Mouse (Mus musculus) stomach, embryonic 15.5 days (tissue): ENCODE measurements at regions not wholly inside any gene's neighbourhood (a gene's known extent, or its start where the extent isn't known, plus 50 kb on each side); places are given as distances from the start of the nearest gene placed in this dataset.

ENCODE experiments used
- ATAC-seq: fragments of 200-750 bp; cut with Nextera tagmentation; 2 replicates; pipeline ENCODE4 v1.8.0; 2017; ENCODE audit warnings: low read depth, moderate number of reproducible peaks, moderate TSS enrichment; ENCODE audit not compliant: insufficient read depth, low FRiP score
- H3K27ac ChIP-seq: fragments of 300-500 bp; sonication (generic); 2 replicates; pipeline ENCODE4 v1.5.1; 2015; ENCODE audit warnings: mild to moderate bottlenecking, inconsistent platforms
- H3K27me3 ChIP-seq: fragments of 300-500 bp; sonication (generic); replicated peaks from 2 replicates; pipeline ENCODE4 v1.6.1; 2015; ENCODE audit warnings: inconsistent platforms
- H3K36me3 ChIP-seq: fragments of 300-500 bp; sonication (generic); 2 replicates; pipeline ENCODE4 v1.6.1; 2015; ENCODE audit warnings: inconsistent platforms
- H3K4me1 ChIP-seq: fragments of 300-500 bp; sonication (generic); 2 replicates; pipeline ENCODE4 v1.6.1; 2015; ENCODE audit warnings: inconsistent platforms
- H3K4me2 ChIP-seq: fragments of 300-500 bp; sonication (generic); 2 replicates; pipeline ENCODE4 v1.6.1; 2015; ENCODE audit warnings: mild to moderate bottlenecking, inconsistent platforms
- H3K4me3 ChIP-seq: fragments of 300-500 bp; sonication (generic); replicated peaks from 2 replicates; pipeline ENCODE4 v1.5.1; 2015; ENCODE audit warnings: inconsistent platforms
- H3K9ac ChIP-seq: fragments of 300-500 bp; sonication (generic); 2 replicates; pipeline ENCODE4 v1.6.1; 2015; ENCODE audit warnings: inconsistent platforms
- H3K9me3 ChIP-seq: fragments of 300-500 bp; sonication (generic); 2 replicates; pipeline ENCODE4 v1.6.1; 2016; ENCODE audit warnings: inconsistent platforms
- WGBS: fragments of 180-500 bp; shearing (Covaris S2); methylation state at CpG from one replicate; pipeline ENCODE4 v1.1.7; 2015; 5-methylcytosine and 5-hydroxymethylcytosine counted together

DNA sequence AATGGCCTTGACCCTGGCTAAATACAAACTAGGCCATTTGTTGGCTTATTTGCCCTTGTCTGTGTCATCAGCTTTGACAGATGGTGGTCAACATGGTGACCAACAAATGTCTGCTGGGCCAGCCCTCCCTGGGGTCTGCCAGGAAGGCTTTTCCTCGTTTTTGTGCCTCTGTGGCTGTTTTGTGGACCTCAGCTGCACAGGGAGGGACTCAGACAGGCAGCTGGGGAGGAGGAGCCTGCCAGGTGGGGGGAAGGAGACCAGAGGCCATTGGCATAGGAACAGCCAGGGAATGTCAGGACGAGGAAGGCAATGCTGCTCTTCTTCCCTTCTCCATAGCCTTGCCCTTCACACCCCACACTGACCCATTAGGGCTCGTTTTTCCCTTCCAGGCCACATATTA, 188.1 kb downstream of the Gm10260 start:
- Histone ChIP-seq H3K4me1 (peaks cover 9% of the 10 kb centered on the region; the same call in 1 of the 2 replicates), H3K4me2 (no peak overlapping the region), H3K27me3 (no peaks in the 10 kb centered on the region), H3K36me3 (no peaks in the 10 kb centered on the region), H3K9ac (no peak overlapping the region), H3K4me3 (no peak overlapping the region), H3K9me3 (no peaks in the 10 kb centered on the region), H3K27ac (no peak overlapping the region)
- 62% methylated on average over 3 of the region's 3 CpGs for WGBS
- no peak for ATAC-seq

DNA sequence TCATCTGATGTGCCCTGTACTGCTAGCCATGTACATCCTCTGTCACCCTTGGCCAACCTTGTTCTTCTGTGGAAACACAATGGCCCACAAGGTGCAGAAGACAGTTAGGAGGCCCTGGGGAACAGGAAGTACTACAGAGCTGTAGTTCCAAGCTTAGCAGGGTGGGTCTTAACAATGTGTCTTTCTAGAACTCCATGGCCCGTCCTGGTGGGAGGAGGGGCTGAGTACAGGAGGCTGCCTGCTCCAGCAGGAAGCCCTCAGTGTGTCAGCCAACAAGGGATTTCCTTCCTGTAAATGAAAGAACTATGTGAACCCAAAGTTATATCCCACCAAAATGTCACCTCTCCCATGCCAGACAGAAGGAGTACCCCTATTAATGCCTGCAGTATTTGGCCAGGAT, 190.4 kb downstream of the Gm10260 start:
- Histone ChIP-seq H3K4me2 (no peak overlapping the region), H3K9ac (no peak overlapping the region), H3K36me3 (no peaks in the 10 kb centered on the region), H3K4me3 (no peak overlapping the region), H3K27me3 (no peaks in the 10 kb centered on the region), H3K9me3 (no peaks in the 10 kb centered on the region), H3K4me1 (peaks cover 8% of the 10 kb centered on the region; the same call in 1 of the 2 replicates), H3K27ac (no peak overlapping the region)
- no peak for ATAC-seq
- 24% methylated on average over 1 of the region's 1 CpGs for WGBS

DNA sequence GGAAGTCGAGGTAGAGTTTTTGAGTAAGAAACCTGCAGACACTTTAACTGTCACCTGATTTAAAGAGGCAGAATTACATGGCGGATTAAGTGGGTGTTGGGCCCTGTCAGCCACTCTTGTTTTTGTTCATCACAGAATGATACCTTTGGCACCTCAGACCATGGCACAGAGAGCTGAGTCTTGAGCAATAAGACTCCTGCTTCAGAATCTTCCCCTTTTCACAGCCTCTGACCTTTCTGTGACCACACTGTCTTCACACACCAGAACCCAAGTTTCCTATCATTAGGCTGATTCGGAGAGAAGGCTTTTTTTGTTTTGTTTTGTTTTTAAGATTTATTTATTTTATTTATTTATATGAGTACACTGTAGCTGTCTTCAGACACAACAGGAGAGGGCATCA, 192.8 kb downstream of the Gm10260 start:
- Histone ChIP-seq H3K27ac (no peak overlapping the region), H3K36me3 (no peaks in the 10 kb centered on the region), H3K9me3 (no peaks in the 10 kb centered on the region), H3K4me2 (no peak overlapping the region), H3K4me3 (no peak overlapping the region), H3K9ac (no peak overlapping the region), H3K27me3 (no peaks in the 10 kb centered on the region), H3K4me1 (peaks cover 8% of the 10 kb centered on the region; the same call in 1 of the 2 replicates)
- ATAC-seq, result no peak
- WGBS, result 76% methylated on average over 3 of the region's 3 CpGs

DNA sequence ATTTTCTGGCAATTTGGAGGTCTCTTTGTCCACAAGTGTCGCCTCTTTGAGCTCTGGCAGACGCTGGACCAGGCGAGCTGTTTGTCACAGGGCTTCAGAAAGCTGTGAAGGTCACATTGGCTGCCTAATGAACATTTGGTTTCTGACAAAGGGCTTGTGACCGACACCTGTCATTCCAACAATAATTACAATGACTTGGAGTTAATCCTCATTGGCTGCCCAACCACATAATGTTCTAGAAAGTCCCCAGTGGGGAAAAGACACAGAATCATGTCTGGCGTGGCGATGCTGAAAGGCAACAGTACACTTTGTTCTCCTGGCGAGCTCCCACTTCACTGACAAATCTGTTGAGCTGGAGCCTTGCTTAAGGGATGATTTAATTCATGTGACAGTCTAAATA, 194.4 kb downstream of the Gm10260 start:
- H3K9me3 ChIP-seq, result no peaks in the 10 kb centered on the region
- no peak overlapping the region for H3K4me3 ChIP-seq
- H3K36me3 ChIP-seq, result no peaks in the 10 kb centered on the region
- H3K27ac ChIP-seq, result no peak overlapping the region
- H3K4me2 ChIP-seq, result no peak overlapping the region
- H3K27me3 ChIP-seq, result no peaks in the 10 kb centered on the region
- no peak overlapping the region for H3K9ac ChIP-seq
- peaks cover 8% of the 10 kb centered on the region; the same call in 1 of the 2 replicates for H3K4me1 ChIP-seq
- 65% methylated on average over 7 of the region's 7 CpGs for WGBS
- ATAC-seq, result no peak

DNA sequence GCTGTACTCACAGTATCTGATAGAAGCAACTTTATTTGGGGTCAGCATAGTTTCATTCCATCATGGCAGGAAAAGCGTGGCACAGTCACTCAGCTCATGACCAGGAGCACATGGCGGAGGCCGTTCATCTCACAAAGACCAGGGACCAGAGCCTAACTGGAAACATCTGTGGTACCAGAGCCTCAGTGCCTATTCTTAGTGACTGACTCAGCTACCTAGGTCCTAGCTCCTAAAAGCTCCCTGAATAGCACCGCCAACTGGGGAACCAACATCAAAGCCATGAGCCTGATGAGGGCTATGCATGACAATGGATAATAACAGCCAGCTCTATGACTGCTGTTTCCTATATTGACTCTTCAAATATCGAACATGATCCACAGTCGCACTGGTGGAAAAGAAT, 198.2 kb downstream of the Gm10260 start:
- WGBS, result 80% methylated on average over 6 of the region's 6 CpGs
- Histone ChIP-seq H3K9ac (no peak overlapping the region), H3K4me1 (peaks cover 3% of the 10 kb centered on the region; the same call in 1 of the 2 replicates), H3K36me3 (no peaks in the 10 kb centered on the region), H3K4me2 (no peak overlapping the region), H3K27ac (no peak overlapping the region), H3K27me3 (no peaks in the 10 kb centered on the region), H3K9me3 (no peaks in the 10 kb centered on the region), H3K4me3 (no peak overlapping the region)
- no peak for ATAC-seq

DNA sequence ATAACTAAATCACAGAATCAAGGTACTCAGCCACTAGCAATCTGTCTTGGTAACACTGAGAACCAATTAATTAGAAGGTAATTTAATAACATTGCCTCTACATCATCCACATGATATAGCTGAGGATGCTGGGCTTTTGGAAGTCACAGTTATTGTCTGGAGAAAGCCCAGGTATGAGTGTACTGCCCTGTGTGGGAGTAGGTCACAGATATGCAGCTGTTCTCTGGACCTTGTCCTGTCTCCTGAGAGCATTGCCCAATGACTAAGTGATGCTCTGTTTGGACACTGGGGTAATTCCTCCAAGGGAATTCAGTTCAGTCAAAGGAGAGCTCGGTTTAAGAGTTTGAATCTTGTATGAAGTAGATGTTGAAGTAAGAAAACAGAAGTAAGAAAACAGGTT, 199.6 kb downstream of the Gm10260 start:
- no peak for ATAC-seq
- Histone ChIP-seq H3K4me3 (no peak overlapping the region), H3K27me3 (no peaks in the 10 kb centered on the region), H3K27ac (no peak overlapping the region), H3K4me2 (no peak overlapping the region), H3K4me1 (no peaks in the 10 kb centered on the region), H3K36me3 (no peaks in the 10 kb centered on the region), H3K9ac (no peak overlapping the region), H3K9me3 (no peaks in the 10 kb centered on the region)
- WGBS, result 56% methylated on average over 1 of the region's 1 CpGs

DNA sequence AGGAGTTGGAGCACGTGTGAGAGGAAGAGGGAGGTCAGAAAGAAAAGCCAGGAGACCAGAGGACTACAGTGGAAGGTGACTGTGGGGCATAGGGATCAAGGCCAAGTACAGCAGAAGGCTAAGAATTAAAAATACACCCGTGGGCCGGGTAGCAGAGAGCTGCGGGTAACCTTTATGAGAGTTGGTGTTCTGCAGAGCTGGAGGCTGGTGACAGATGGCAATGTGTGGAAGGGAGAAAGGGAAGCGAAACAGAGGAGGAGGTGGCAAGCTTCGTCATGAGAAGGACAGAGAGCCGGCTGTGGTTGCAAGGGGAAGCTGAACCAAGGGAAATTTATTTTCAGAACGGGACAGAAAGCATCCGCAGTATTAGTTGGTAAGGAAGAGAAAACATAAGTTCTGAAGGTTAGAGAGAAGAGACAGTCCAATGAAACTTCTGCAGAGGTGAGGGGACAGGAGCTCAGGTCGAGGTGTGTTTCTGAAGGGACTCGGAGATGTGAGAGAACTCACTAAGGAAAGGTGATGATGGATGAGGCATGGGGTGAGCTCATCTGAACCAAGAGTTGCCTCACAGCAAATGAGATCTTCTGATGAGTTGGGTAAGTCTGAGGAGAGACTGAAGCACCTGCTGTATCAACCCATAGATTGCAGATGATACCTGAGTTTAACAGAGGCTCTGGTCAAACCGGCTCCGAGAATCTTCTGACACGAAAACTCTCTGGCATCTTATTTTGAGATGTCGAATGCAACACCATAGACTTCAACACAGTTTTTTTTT, 200.6 kb downstream of the Gm10260 start:
- 85% methylated on average over 15 of the region's 15 CpGs for WGBS

DNA sequence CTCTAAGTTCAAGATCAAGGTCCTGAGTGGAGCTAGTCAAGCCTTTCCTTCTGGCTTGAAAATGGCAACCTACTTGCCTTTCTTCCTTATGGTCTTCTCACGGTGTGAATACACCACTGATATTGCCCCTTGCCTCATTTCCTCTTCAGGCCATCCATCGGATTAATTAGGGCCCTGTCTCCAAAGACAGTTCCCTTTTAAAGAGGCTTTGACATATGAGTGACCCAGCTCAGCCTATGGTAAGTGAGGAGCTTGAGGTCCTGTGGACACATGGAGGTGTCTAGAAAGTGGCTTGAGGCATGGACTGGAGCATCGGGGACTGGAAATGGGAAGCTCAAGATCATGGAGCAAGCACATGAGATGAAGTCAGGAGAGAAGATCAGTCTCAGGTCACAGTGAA, 201.5 kb downstream of the Gm10260 start:
- no peaks in the 10 kb centered on the region for H3K4me1 ChIP-seq
- ATAC-seq, result no peak
- no peak overlapping the region for H3K4me3 ChIP-seq
- H3K27ac ChIP-seq, result no peak overlapping the region
- no peak overlapping the region for H3K4me2 ChIP-seq
- H3K9me3 ChIP-seq, result no peaks in the 10 kb centered on the region
- H3K9ac ChIP-seq, result no peak overlapping the region
- H3K27me3 ChIP-seq, result no peaks in the 10 kb centered on the region
- H3K36me3 ChIP-seq, result no peaks in the 10 kb centered on the region
- 93% methylated on average over 3 of the region's 3 CpGs for WGBS

More for the DNA sequence above, 200.6 kb downstream of the Gm10260 start:
- H3K4me1 ChIP-seq, result no peaks in the 10 kb centered on the region
- no peak overlapping the region for H3K9ac ChIP-seq
- H3K36me3 ChIP-seq, result no peaks in the 10 kb centered on the region
- H3K27me3 ChIP-seq, result no peaks in the 10 kb centered on the region
- no peak overlapping the region for H3K4me3 ChIP-seq
- H3K9me3 ChIP-seq, result no peaks in the 10 kb centered on the region
- no peak overlapping the region for H3K4me2 ChIP-seq
- ATAC-seq, result no peak
- no peak overlapping the region for H3K27ac ChIP-seq

DNA sequence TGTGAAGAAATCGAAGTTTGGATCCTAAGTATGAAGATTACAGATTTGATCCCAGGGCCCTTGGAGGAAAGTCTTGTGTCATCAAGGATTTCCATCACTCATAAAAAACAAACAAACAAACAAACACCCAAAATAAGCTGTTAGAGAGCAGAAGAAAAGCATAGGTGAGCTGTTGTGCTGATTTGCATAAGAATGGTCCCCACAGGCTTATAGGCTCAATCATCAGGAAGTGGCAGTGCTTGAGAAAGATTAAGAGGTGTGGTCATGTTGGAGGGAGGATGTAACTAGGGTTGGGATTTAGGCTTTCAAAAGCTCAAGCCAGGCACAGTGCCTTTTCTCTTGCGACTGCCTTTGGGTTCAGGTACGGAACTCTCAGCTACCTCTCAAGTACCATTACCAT, 205.1 kb downstream of the Gm10260 start:
- Histone ChIP-seq H3K9me3 (no peaks in the 10 kb centered on the region), H3K4me2 (no peak overlapping the region), H3K4me3 (no peak overlapping the region), H3K9ac (no peak overlapping the region), H3K36me3 (no peaks in the 10 kb centered on the region), H3K27me3 (no peaks in the 10 kb centered on the region), H3K27ac (no peak overlapping the region), H3K4me1 (no peaks in the 10 kb centered on the region)
- 93% methylated on average over 3 of the region's 3 CpGs for WGBS
- ATAC-seq, result no peak

DNA sequence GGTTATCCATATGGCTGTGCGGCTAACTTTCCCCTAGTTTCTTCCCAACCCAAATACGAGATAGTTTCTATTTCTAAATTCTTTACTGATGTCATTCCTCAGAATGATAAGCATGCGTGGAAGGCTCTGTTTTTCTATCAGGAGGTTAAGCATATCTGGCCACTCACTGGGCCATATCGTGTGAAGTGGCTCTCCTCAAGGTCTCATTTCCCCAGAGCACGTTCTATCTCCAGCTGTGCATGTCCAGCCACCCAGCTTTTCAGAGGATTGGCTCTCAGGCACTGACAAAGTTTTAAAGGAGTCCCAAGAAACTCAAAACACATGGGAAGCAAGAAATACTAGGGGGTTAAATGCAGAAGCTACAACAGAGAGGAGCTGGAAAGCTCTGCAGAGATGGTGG, 205.8 kb downstream of the Gm10260 start:
- no peak overlapping the region for H3K9ac ChIP-seq
- 63% methylated on average over 5 of the region's 5 CpGs for WGBS
- H3K27ac ChIP-seq, result no peak overlapping the region
- no peak overlapping the region for H3K4me2 ChIP-seq
- no peaks in the 10 kb centered on the region for H3K9me3 ChIP-seq
- H3K4me1 ChIP-seq, result no peaks in the 10 kb centered on the region
- no peak for ATAC-seq
- no peaks in the 10 kb centered on the region for H3K27me3 ChIP-seq
- H3K36me3 ChIP-seq, result no peaks in the 10 kb centered on the region
- H3K4me3 ChIP-seq, result no peak overlapping the region

DNA sequence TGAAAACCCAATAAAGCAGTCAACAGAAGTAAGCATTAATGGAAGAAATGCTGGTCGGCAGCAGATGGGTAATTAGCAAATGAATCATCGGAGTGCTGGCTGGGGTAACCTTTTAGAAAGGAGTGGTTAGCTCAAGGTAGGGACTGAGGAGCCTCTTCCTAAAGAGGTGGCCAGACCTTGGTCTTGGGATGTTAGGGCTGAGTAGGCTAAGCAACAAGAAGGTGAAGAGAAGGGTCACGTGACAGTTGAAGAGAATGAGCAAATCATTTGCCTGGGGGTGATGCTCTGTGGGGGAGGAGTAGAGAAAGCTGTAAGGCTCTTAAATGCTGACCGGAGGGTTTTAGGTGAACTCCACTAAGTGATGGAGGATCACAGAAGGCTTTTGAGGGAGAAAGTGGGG, 208.2 kb downstream of the Gm10260 start:
- no peak overlapping the region for H3K4me3 ChIP-seq
- H3K27ac ChIP-seq, result no peak overlapping the region
- 74% methylated on average over 4 of the region's 4 CpGs for WGBS
- H3K36me3 ChIP-seq, result no peaks in the 10 kb centered on the region
- no peaks in the 10 kb centered on the region for H3K9me3 ChIP-seq
- peaks cover 13% of the 10 kb centered on the region for H3K4me1 ChIP-seq
- no peak for ATAC-seq
- no peaks in the 10 kb centered on the region for H3K27me3 ChIP-seq
- no peak overlapping the region for H3K9ac ChIP-seq
- no peak overlapping the region for H3K4me2 ChIP-seq

DNA sequence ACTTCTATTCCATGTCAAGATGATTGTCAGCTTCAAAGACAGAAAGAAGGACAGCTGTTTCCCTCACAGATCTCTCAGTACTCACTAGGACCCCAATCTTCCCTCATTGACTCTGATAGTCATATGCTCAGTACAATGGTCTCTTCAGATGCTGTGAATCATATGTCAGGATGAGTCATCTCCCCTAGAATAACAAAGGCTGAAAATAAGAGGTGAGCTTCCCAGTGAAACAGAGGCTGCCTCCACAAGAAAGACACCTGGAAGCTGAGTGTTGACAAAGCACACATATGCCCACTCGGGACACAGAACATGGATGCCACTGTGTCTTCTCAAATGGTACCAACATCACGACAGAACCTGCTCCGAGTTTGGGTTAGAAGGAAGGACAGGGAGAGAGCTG, 209.6 kb downstream of the Gm10260 start:
- ATAC-seq, result no peak
- Histone ChIP-seq H3K9me3 (no peaks in the 10 kb centered on the region), H3K4me2 (no peak overlapping the region), H3K27ac (no peak overlapping the region), H3K9ac (no peak overlapping the region), H3K36me3 (no peaks in the 10 kb centered on the region), H3K4me1 (peaks cover 17% of the 10 kb centered on the region), H3K4me3 (no peak overlapping the region), H3K27me3 (no peaks in the 10 kb centered on the region)
- 82% methylated on average over 3 of the region's 3 CpGs for WGBS

DNA sequence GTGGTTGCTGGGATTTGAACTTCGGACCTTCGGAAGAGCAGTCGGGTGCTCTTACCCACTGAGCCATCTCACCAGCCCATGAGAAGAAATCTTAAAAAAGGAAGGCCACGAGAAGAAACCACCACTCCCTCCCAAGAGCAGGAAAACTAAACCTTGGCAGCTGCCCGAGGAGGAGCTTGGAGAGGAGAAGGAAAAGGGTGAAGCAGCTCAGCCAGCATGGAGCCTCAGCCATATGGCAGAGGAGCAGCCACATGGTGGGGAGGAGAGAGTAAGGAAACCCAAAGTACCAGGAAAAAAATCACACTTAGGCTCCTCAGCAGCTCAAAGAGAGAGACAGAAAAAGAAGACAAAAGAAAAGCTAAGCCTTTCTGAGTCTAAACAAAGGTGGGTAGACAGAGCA, 210.3 kb downstream of the Gm10260 start:
- H3K27me3 ChIP-seq, result no peaks in the 10 kb centered on the region
- no peak overlapping the region for H3K9ac ChIP-seq
- H3K4me1 ChIP-seq, result peaks cover 17% of the 10 kb centered on the region
- H3K4me3 ChIP-seq, result no peak overlapping the region
- H3K4me2 ChIP-seq, result no peak overlapping the region
- no peaks in the 10 kb centered on the region for H3K9me3 ChIP-seq
- no peak for ATAC-seq
- H3K36me3 ChIP-seq, result no peaks in the 10 kb centered on the region
- no peak overlapping the region for H3K27ac ChIP-seq
- 88% methylated on average over 5 of the region's 5 CpGs for WGBS
